Mouse (Mus musculus) hindbrain, postnatal 0 days (tissue): ENCODE data around the gene Slc9a9. TPM values are rescaled to one million over a fixed set of nuclear protein-coding genes. Genes with fewer than 3 reads are reported as not detected.

ENCODE experiments used
- ATAC-seq: fragments of 200-750 bp; cut with Nextera tagmentation; 2 replicates; pipeline ENCODE4 v1.8.0; 2017; ENCODE audit warnings: mild to moderate bottlenecking, moderate TSS enrichment, moderate library complexity
- DNase-seq: peaks from one replicate; pipeline ENCODE4 v3.0.0-alpha.2; 2015; ENCODE audit warnings: low spot score
- H3K27ac ChIP-seq: fragments of 300-500 bp; sonication (generic); 2 replicates; pipeline ENCODE4 v1.5.1; 2014; ENCODE audit warnings: mild to moderate bottlenecking
- H3K27me3 ChIP-seq: fragments of 300-500 bp; sonication (generic); 2 replicates; pipeline ENCODE4 v1.6.1; 2014; ENCODE audit warnings: low read length, mixed read lengths; ENCODE audit not compliant: insufficient read depth
- H3K36me3 ChIP-seq: fragments of 300-500 bp; sonication (generic); 2 replicates; pipeline ENCODE4 v1.6.1; 2014; ENCODE audit warnings: low read length, mixed read lengths; ENCODE audit not compliant: insufficient read depth
- H3K4me1 ChIP-seq: fragments of 300-500 bp; sonication (generic); 2 replicates; pipeline ENCODE4 v1.6.1; 2014; ENCODE audit warnings: antibody characterized with exemption, low read length, mixed read lengths; ENCODE audit not compliant: insufficient read depth
- H3K4me2 ChIP-seq: fragments of 300-500 bp; sonication (generic); 2 replicates; pipeline ENCODE4 v1.6.1; 2014; ENCODE audit warnings: low read depth, mild to moderate bottlenecking, low read length, moderate library complexity, mixed read lengths
- H3K4me3 ChIP-seq: fragments of 300-500 bp; sonication (generic); 2 replicates; pipeline ENCODE4 v1.5.1; 2014; ENCODE audit warnings: low read length
- H3K9ac ChIP-seq: fragments of 300-500 bp; sonication (generic); replicated peaks from 2 replicates; pipeline ENCODE4 v1.6.1; 2014; ENCODE audit warnings: mild to moderate bottlenecking, low read length, moderate library complexity, mixed read lengths
- H3K9me3 ChIP-seq: fragments of 300-500 bp; sonication (generic); 2 replicates; pipeline ENCODE4 v1.6.1; 2016; ENCODE audit warnings: low read length, mixed read lengths
- CTCF ChIP-seq: IDR thresholded peaks from 2 replicates; pipeline ENCODE4 v1.5.1; 2016; ENCODE audit warnings: antibody characterized with exemption, control low read depth, low read depth
- WGBS: fragments of 180-500 bp; shearing (Covaris S2); extraction: QIAGEN DNeasy Blood & Tissue Kit; methylation state at CpG from one replicate; pipeline ENCODE4 v1.1.7; 2014; 5-methylcytosine and 5-hydroxymethylcytosine counted together
- polyA plus RNA-seq: library from polyadenylated mRNA; unstranded; fragments of >200 nt; fragmentation: Nextera tagmentation; extraction: Ambion mirVana; gene quantifications from 2 replicates; pipeline ENCODE4 v1.2.1, GENCODE M21; 2015
- total RNA-seq: library from RNA; depleted of rRNA; stranded (reverse); fragments of >200 nt; gene quantifications from 2 replicates; pipeline ENCODE4 v1.2.3, GENCODE M21; 2014

The Slc9a9 gene
- total and polyA plus RNA-seq, 2 experiments from 2014 or later, result 5.8 to 6.6 TPM

DNA sequence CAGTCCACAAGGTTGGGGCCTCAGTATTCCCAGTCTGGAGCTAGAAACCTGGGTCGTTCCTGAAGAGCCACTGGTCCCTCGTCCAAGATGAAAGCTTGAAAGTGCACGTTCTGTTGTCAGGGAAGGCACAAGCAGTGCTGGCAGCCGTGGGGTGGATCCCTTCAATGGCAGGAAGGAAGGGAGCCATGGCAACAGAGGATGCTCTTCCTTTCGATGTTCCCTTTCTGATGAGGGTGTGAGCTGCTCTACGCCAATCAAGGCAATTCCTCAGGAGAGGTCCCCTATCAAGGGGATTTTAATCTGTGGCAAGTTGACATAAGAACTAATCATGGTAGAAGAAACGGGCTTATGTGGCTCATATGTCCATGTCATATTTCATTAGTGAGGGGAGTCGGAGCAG lies 135.8 kb downstream of the Slc9a9 start:
- H3K9me3 ChIP-seq, result no peaks in the 10 kb centered on the region
- no peak for TF ChIP-seq CTCF
- DNase-seq (no peak), ATAC-seq (0 out of 2 replicates have a peak, but pooled peaks have one; percentile 12)
- H3K36me3 ChIP-seq, result no peaks in the 10 kb centered on the region
- H3K4me3 ChIP-seq, result no peak overlapping the region
- H3K4me1 ChIP-seq, result no peaks in the 10 kb centered on the region
- WGBS, result 49% methylated on average over 8 of the region's 8 CpGs
- H3K27me3 ChIP-seq, result no peaks in the 10 kb centered on the region
- H3K9ac ChIP-seq, result no peak overlapping the region
- H3K27ac ChIP-seq, result no peak overlapping the region
- no peak overlapping the region for H3K4me2 ChIP-seq

DNA sequence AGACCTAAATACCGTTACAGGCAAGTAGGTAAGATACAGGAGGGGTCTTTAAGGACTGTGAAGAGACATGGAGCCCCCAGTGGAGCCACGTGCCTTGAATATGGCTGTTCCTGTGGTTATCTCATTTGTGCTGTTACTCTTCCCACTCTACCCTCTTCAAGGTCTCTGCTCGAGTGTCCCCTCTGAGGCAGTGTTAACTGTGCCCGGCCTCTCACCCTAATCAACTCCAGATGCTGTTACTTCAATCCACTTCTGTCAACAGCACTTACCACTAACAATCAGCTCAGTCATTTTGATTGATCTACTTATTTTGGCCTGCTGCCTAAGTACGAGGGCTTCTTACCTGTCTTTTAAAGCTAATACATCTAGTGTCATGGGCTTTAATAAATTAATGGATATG lies 145.8 kb downstream of the Slc9a9 start:
- ATAC-seq, result no peak
- Histone ChIP-seq H3K9me3 (no peaks in the 10 kb centered on the region), H3K27ac (no peak overlapping the region), H3K27me3 (no peaks in the 10 kb centered on the region), H3K9ac (no peak overlapping the region), H3K36me3 (no peaks in the 10 kb centered on the region), H3K4me3 (no peak overlapping the region), H3K4me2 (no peak overlapping the region), H3K4me1 (no peaks in the 10 kb centered on the region)
- DNase-seq, result no peak
- 79% methylated on average over 5 of the region's 5 CpGs for WGBS
- no peak for TF ChIP-seq CTCF

DNA sequence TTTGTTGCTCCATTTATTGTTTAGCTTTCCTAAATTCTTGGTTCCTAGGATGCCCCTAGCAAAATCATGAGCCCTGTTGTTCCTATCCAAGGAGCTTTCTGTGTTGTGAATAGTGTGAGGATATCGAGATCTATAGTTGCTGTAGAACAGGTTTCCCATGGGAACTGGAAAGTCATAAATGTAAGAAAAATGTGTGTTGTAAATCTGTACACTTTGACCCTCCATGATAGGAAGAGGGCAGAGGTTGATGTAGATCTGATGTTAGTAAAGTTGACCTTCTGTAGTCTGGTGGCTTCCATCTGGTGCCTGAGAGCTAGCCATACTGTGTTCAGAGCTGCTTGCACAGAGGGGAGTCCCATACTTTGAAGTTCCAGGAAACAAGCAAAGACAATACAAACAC lies 151.6 kb downstream of the Slc9a9 start:
- ATAC-seq (no peak), DNase-seq (no peak)
- 86% methylated on average over 1 of the region's 1 CpGs for WGBS
- Histone ChIP-seq H3K9me3 (no peaks in the 10 kb centered on the region), H3K4me3 (no peak overlapping the region), H3K36me3 (no peaks in the 10 kb centered on the region), H3K9ac (no peak overlapping the region), H3K4me1 (no peaks in the 10 kb centered on the region), H3K4me2 (no peak overlapping the region), H3K27ac (no peak overlapping the region), H3K27me3 (no peaks in the 10 kb centered on the region)
- TF ChIP-seq CTCF, result no peak

DNA sequence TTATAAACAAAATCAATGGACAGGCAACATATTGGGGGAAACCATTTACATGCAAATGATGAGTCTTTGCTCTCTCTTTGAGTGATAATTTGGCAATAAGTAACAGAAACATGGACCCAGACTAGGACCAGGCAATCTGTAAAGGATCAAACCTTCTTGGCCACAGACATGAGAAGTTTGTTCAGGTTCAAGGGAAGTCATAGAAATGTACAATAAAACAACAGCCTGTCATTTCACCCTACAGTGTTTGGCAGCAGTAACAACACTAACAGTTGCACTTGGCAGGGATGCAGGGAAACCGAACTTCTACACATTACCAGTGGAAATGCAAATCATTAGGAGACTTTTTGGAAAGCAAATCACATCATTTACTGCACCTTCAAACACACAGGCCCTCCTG lies 164.1 kb downstream of the Slc9a9 start:
- TF ChIP-seq CTCF, result no peak
- 36% methylated on average over 1 of the region's 1 CpGs for WGBS
- DNase-seq, result no peak

DNA sequence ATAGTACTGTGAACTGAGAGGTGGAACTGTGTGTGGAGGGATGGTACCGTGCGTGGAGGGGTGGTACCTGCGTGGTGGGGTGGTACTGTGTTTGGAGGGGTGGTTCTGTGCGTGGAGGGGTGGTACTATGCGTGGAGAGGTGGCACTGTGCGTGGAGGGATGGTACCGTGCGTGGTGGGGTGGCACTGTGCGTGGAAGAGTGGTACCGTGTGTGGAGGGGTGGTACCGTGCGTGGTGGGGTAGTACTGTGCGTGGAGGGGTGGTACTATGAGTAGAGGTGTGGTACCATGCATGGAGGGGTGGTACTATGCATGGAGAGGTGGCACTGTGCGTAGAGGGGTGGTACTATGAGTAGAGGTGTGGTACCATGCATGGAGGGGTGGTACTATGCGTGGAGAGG lies 167.7 kb downstream of the Slc9a9 start:
- Histone ChIP-seq H3K36me3 (no peaks in the 10 kb centered on the region), H3K9me3 (no peaks in the 10 kb centered on the region), H3K4me1 (no peaks in the 10 kb centered on the region), H3K9ac (no peak overlapping the region), H3K4me2 (no peak overlapping the region), H3K4me3 (no peak overlapping the region), H3K27me3 (no peaks in the 10 kb centered on the region), H3K27ac (no peak overlapping the region)
- ATAC-seq (no peak; the same call in 1 of the 2 replicates), DNase-seq (no peak)
- TF ChIP-seq CTCF, result no peak
- 97% methylated on average over 15 of the region's 15 CpGs for WGBS

More for the DNA sequence above, 164.1 kb downstream of the Slc9a9 start:
- no peaks in the 10 kb centered on the region for H3K4me1 ChIP-seq
- H3K36me3 ChIP-seq, result no peaks in the 10 kb centered on the region
- H3K9ac ChIP-seq, result no peak overlapping the region
- H3K27me3 ChIP-seq, result no peaks in the 10 kb centered on the region
- H3K4me2 ChIP-seq, result no peak overlapping the region
- no peak overlapping the region for H3K4me3 ChIP-seq
- H3K9me3 ChIP-seq, result no peaks in the 10 kb centered on the region
- H3K27ac ChIP-seq, result no peak overlapping the region
- no peak for ATAC-seq

DNA sequence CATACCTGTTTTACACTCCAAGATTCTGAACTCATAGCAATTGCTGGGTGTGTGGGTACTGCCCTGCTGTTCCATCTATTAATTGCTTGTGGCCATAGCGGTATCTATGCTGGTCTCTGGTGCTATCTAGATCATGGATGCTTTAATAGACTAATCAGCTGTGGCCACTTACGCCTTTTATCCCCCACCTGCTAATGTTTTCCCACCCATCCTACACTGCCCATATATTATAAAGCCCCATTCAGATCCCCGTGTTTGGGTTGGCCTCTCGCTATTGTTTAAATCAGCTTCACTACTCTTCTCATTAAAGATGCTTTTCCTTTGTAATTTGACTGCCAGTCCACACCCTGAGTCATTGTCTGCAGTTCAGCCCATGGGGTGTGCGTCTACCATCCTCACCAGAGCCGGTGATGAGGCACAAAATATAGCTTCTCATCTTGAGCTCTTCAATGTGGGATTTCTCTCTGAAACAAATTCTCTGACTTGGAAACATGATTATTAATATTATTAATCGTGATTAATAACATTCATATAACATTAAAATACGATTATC lies 168.8 kb downstream of the Slc9a9 start:
- 39% methylated on average over 8 of the region's 8 CpGs for WGBS
- no peak for TF ChIP-seq CTCF
- no peaks in the 10 kb centered on the region for H3K4me1 ChIP-seq
- H3K4me2 ChIP-seq, result no peak overlapping the region
- H3K27me3 ChIP-seq, result no peaks in the 10 kb centered on the region
- H3K9me3 ChIP-seq, result no peaks in the 10 kb centered on the region
- H3K9ac ChIP-seq, result no peak overlapping the region
- no peak overlapping the region for H3K27ac ChIP-seq
- no peak overlapping the region for H3K4me3 ChIP-seq
- ATAC-seq, result no peak
- H3K36me3 ChIP-seq, result no peaks in the 10 kb centered on the region
- DNase-seq, result no peak

DNA sequence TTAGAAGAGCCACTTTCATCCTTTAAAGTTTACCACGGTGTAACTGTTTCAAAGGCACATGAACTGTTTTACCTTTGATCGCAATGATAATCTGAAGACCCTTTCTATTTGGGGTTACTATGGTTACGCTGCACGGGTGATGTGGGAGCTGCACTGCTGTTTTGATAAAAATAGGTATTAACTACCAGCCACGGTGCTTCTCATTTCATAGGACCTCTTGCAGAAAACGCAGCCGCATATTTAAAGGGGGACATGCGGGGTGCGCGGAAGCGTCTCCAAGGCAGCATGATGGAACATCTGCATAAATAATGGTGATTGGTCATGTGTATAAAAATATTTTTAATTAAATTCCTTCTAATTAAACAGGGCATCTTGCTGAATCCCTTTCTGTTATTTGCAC lies 169.5 kb downstream of the Slc9a9 start:
- Histone ChIP-seq H3K27me3 (no peaks in the 10 kb centered on the region), H3K4me3 (no peak overlapping the region), H3K9me3 (no peaks in the 10 kb centered on the region), H3K9ac (no peak overlapping the region), H3K27ac (no peak overlapping the region), H3K36me3 (no peaks in the 10 kb centered on the region), H3K4me1 (no peaks in the 10 kb centered on the region), H3K4me2 (peak overlapping the region; percentile 38)
- TF ChIP-seq CTCF, result no peak
- WGBS, result 28% methylated on average over 11 of the region's 11 CpGs
- peak; percentile 46; the same call in 1 of the 2 replicates for ATAC-seq
- peak; percentile 45 for DNase-seq
